Mouse (Mus musculus) olfactory bulb, adult 2 months (tissue): ENCODE data around the gene Usp8. TPM values are rescaled to one million over a fixed set of nuclear protein-coding genes. Genes with fewer than 3 reads are reported as not detected.

Experiments used
- H3K27ac ChIP-seq: fragments of 200-500 bp; 2 replicates; pipeline ENCODE4 v1.5.1; 2012; ENCODE audit warnings: low read depth, low read length; ENCODE audit not compliant: insufficient read depth
- H3K4me1 ChIP-seq: fragments of 200-500 bp; 2 replicates; pipeline ENCODE4 v1.6.1; 2012; ENCODE audit warnings: low read length; ENCODE audit not compliant: control insufficient read depth, insufficient read depth
- H3K4me3 ChIP-seq: fragments of 200-500 bp; 2 replicates; pipeline ENCODE4 v1.5.1; 2012; ENCODE audit warnings: mild to moderate bottlenecking, low read depth, low read length, moderate library complexity; ENCODE audit not compliant: insufficient read depth
- CTCF ChIP-seq: fragments of 200-500 bp; IDR thresholded peaks from 2 replicates; pipeline ENCODE4 v1.5.1; 2012; ENCODE audit warnings: low read depth, mild to moderate bottlenecking, low read length, moderate library complexity; ENCODE audit not compliant: insufficient read depth
- POLR2A ChIP-seq: fragments of 200-500 bp; IDR thresholded peaks from 2 replicates; pipeline ENCODE4 v1.6.1; 2012; ENCODE audit warnings: mild to moderate bottlenecking, low read depth, low read length, moderate library complexity; ENCODE audit not compliant: insufficient read depth
- WGBS: fragments of 180-500 bp; shearing (Covaris S2); methylation state at CpG from one replicate; pipeline ENCODE4 v1.1.7; 2018; 5-methylcytosine and 5-hydroxymethylcytosine counted together
- polyA plus RNA-seq: library from polyadenylated mRNA; stranded (reverse); fragments of >200 nt; gene quantifications from 2 replicates; pipeline ENCODE4 v1.2.4, GENCODE M21; 2012; ENCODE audit warnings: low replicate concordance; ENCODE audit not compliant: missing spikeins, insufficient read depth, insufficient read length

Usp8 gene
- not detected in 2 replicates for polyA plus RNA-seq

DNA sequence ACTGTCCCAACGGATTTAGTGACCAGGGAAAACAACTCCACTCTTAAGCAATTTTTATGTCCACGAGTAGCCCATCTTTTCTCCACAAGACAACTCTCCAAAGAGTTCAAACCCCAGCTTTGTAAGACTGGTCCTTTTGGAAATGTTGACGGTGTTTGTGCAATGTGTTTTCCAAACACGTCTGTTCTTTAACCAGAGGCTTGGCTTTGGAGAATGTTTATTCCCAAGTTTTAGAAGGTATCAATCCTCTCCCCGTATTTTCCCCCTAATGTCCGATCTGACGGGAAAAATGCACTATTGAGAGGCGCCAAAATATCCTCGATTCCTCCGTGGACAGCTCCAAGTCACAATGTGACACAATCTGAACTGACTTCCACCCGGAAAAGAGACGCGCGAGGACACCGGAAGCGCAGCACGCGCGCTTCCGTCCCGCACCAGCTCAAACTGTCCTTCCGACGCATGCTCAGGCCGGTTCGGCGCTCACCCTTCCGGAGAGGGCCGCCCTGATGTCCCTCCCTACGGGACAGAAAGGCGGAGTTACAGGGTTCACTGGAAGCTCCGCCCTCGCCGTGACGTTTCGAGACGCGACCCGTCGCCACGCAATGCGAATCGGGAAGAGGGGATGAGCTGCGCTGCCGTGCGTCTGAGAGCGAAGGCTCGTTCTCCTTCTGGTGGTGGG is at the start of gene Usp8:
Gene Usp8 (plus strand): TSS at position 570 of the 679 bp plus-strand sequence.
- Histone ChIP-seq H3K27ac (peak within 1 kb of the TSS; percentile 24), H3K4me1 (peaks cover 5% of the 10 kb centered on the region; the same call in 1 of the 2 replicates), H3K4me3 (peak within 1 kb of the TSS; percentile 66)
- TF ChIP-seq POLR2A (peak; percentile 95), CTCF (no peak)
- 2% methylated on average over 47 of the region's 47 CpGs for WGBS

GRCm38 (mm10) chr2:126663481-126663880 is 43.6 kb upstream of the Usp8 start:
- Histone ChIP-seq H3K4me3 (no peak overlapping the region), H3K4me1 (no peaks in the 10 kb centered on the region), H3K27ac (no peak overlapping the region)
- TF ChIP-seq CTCF: no peak
- TF ChIP-seq POLR2A: no peak
- WGBS: 41% methylated on average over 4 of the region's 4 CpGs

- no peaks in the 10 kb centered on the region for H3K4me1 ChIP-seq
- WGBS: 80% methylated on average over 3 of the region's 3 CpGs
These were observed 41.1 kb upstream of the Usp8 start for GRCm38 (mm10) chr2:126665984-126666383.

DNA sequence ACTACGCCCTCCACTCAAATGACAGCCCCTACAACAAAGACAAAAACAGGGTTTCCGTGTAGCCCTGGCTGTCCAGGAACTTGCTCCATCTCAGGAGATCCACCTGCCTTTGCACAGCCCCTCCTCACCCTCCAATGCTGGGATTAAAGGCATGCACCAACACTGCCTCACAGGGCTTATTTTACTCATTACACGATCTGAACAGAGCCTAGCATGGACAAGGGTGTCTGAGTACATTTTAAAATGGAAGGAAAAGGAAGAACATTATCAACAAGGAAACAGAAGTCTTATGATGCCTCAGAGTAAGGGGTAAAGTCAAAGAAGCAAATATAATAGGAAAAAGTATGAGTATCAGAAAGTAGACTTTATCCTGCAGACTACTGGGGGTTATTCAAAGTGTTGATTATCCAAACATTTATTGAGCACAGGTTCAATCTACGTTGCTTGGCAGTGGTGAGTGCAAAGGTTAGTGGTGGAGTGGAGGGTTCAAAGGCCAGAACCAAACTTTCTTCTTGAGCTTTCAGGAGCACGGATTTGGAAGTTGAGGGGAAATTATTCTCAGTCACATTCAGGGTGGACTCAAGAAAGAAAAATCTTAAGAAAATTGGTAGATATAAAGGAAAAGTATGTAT is 38.4 kb upstream of the Usp8 start:
- no peaks in the 10 kb centered on the region for H3K4me1 ChIP-seq
- WGBS: 92% methylated on average over 5 of the region's 5 CpGs
- H3K27ac ChIP-seq: no peak overlapping the region

More at GRCm38 (mm10) chr2:126665984-126666383, 41.1 kb upstream of the Usp8 start:
- Histone ChIP-seq H3K27ac (no peak overlapping the region), H3K4me3 (no peak overlapping the region)
- no peak for TF ChIP-seq POLR2A
- TF ChIP-seq CTCF: no peak

GRCm38 (mm10) chr2:126673317-126674242 is 33.5 kb upstream of the Usp8 start:
- TF ChIP-seq POLR2A (no peak), CTCF (no peak)
- Histone ChIP-seq H3K27ac (no peak overlapping the region), H3K4me3 (no peak overlapping the region), H3K4me1 (peaks cover 5% of the 10 kb centered on the region; the same call in 1 of the 2 replicates)
- 41% methylated on average over 13 of the region's 13 CpGs for WGBS

More for the DNA sequence above, 38.4 kb upstream of the Usp8 start:
- no peak overlapping the region for H3K4me3 ChIP-seq
- TF ChIP-seq CTCF (no peak), POLR2A (no peak)

DNA sequence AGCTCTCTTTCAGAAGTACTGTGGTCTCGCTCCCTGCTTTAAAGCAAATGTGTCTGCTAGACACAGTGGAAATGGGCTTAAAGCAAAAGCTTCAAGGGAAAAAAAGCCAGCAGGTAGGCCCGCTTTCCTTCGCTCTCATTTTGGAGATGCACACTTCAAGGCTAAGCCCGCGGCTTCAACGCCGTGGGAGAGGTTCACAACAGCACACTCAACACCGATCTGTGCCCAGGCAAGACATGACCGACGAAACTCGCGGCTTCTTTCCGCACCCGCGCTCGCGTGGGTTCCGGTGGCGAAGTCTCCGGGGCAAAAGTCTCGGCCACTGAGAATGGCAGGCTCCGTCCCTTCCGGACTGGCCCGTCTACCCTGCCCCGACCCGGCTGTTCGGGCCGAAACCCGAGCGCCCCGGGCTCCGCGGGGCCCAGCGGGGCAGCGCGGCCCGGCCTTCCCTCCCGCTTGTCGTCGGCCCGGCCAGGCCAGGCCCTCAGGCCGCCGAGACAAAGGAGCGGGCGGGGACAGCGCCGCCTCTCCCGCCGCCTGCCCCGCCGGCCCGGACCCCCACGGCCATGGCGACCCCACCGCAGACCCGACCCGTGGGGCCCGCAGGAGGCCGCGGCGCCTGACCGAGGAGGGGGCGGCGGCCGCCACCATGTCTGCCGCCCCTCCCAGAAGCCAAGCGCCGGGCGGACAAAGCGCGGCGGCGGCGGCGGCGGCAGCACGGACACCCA is 32.5 kb upstream of the Usp8 start:
- Histone ChIP-seq H3K27ac (peak overlapping the region; percentile 97), H3K4me3 (peak overlapping the region; percentile 98), H3K4me1 (peaks cover 5% of the 10 kb centered on the region; the same call in 1 of the 2 replicates)
- TF ChIP-seq CTCF: no peak
- no peak for TF ChIP-seq POLR2A
- under 1% methylated on average over 77 of the region's 77 CpGs for WGBS

GRCm38 (mm10) chr2:126675169-126676121 is 31.7 kb upstream of the Usp8 start:
- peaks cover 5% of the 10 kb centered on the region; the same call in 1 of the 2 replicates for H3K4me1 ChIP-seq
- peak; percentile 50 for TF ChIP-seq POLR2A
- TF ChIP-seq CTCF: no peak
- peak overlapping the region; percentile 97 for H3K27ac ChIP-seq
- H3K4me3 ChIP-seq: peak overlapping the region; percentile 98
- under 1% methylated on average over 99 of the region's 99 CpGs for WGBS

- TF ChIP-seq CTCF (no peak), POLR2A (no peak)
- 24% methylated on average over 12 of the region's 12 CpGs for WGBS
- Histone ChIP-seq H3K27ac (peak within 1 kb of the TSS; percentile 97), H3K4me1 (peaks cover 5% of the 10 kb centered on the region; the same call in 1 of the 2 replicates), H3K4me3 (peak within 1 kb of the TSS; percentile 98)
These were observed 31.0 kb upstream of the Usp8 start, which contains the start of gene Gabpb1 for GRCm38 (mm10) chr2:126676122-126676515. Gabpb1 (minus strand) TSS chr2:126676337.
